Mouse (Mus musculus) right cerebral cortex, postnatal 25 days (tissue): ENCODE results near the gene Ptgis.

ENCODE experiments used
- DNase-seq: peaks from one replicate; pipeline ENCODE4 v3.0.0; 2022

The Ptgis gene

GRCm38 (mm10) chr2:167240008-167240964 lies at the start of gene Ptgis:
Ptgis (minus strand) TSS chr2:167240604.
- no peak for DNase-seq

GRCm38 (mm10) chr2:167281461-167281860 lies 41.1 kb upstream of the Ptgis start:
- DNase-seq = peak; percentile 1

- DNase-seq = no peak
Observed at GRCm38 (mm10) chr2:167280986-167281310, 40.5 kb upstream of the Ptgis start.

GRCm38 (mm10) chr2:167280090-167280985 lies 39.9 kb upstream of the Ptgis start:
- DNase-seq = peak; percentile 79

DNA sequence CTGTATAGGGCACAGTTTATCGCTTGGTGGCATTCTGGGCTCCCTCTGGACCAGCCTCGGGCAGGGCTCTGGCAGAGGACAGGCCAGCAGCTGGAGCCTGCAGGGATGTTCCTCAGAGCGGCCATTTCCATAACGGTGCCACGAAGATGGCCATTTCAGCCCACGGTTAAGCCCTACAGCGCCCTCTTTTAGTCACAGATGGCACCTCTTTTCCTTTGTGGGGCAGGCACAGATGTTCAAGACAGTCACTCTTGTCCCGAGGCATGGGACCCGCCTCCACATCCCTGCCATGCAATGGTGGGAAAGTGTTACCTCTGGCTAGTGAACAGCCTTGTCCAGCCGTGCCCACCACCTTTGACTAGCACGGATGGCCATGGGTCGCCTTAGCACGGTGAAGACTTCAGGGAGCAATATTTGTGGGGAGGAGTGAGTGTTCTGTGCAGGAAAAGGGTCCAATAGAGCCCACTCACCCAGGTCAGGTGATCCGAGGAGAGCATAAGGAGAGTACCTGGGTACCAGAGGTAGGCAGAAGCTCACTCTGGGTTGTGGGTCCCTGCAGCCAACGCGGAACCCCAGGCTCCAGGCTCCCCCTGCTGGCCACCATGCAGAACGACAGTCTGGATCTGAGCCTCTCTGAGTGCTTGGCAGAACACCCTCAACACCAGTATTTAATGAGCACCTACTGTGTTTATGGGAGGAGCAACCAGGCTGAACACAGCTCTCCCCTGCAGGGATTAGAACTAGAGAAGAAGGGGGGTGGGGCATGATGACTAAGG lies 38.5 kb upstream of the Ptgis start:
- peak; percentile 48 for DNase-seq

DNA sequence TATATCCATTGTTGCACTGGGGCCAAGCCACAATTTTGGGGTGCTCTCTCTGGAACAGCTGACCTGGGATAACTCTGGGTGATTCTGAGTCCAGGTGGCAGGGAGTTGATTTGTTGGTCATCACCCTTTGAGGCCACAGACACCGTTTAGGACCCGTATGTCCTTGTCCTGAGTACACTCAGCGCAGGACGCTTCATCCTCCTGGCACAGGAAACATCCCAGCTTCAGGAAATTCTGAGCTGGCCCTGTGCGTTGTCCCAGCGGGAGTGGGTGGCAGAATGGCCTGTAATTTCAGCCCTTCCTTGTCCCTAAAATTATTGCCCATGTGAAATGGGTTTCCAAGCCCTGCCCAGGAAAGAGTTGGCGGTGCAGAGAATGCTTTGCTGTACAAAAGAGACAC lies 37.6 kb upstream of the Ptgis start:
- DNase-seq = peak; percentile 2

DNA sequence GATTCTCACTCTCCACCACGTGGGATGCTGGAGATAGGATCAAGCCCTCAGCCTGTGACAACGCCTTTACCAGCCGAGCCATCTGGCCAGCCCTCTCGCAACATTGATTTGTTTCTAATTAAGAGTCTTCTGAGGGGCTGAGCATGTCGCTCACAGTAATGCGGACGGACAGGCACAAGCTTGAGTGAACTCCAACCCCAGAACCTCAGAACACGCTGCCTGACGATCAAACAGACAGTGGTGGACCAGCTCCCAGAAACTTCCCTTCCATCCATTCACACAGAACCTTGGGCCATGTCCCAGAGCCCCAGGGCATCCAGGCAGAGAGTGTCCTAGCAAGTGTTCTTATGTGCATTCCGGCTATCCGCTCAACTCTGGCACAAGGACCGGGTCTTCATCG lies 36.6 kb upstream of the Ptgis start:
- DNase-seq = peak; percentile 1

DNA sequence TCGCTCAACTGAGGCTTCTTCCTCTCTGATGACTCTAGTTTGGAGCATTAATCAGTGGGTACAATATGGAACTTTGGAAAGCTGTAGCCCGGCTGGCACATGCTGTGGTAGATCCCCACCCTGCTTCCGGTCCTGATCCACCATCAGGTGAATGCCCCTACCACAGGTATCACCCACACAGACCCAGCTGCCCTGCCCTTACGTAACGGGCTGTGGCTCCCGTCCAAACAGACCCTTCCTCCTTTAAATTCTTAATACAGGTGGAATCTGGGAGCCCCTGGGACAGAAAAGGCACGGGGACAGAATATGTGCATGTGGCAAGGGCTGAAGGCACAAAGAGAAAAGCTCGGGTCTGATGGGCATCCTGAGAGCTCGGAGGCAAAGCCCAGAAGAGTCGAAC lies 35.5 kb upstream of the Ptgis start:
- peak; percentile 2 for DNase-seq

DNA sequence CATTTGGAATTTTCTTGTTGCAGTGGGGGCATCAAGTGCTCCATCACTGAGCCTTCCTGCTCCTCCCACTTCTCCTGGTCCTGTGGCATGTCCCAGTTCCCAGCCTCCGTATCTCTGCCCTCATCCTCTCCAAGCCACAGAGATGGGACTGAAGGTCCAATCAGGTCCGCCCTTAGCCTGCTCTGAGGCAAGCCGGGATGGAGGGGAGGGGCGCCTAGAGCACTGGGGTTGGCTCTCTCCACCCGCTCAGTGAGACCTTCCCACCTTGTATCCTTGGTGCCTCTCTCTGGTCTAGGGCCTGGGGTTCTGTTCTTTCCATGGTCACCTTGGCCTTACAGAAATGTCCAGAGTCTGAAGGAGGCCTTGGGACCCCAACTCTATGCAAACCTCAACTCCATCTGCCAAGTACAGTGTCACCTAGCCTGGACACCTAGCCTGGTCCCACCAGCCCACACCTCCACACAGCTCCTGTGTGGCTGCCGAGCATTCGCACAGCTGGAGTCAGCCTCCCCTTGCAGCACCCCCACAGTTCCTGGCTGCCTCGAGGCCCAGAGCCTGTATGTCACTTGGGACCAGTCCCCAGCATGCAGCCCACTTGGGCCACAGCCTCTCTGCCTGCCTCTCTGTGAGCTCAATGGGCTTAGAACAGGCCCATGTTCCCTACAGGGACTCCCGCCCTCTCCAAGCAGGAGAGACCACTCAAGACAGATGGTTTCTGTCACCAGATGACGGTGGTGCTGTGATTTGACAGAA lies 34.5 kb upstream of the Ptgis start:
- peak; percentile 2 for DNase-seq

- no peak for DNase-seq
Observed at GRCm38 (mm10) chr2:167273206-167273740, 32.9 kb upstream of the Ptgis start.

GRCm38 (mm10) chr2:167272706-167273105 lies 32.3 kb upstream of the Ptgis start:
- DNase-seq = no peak

DNA sequence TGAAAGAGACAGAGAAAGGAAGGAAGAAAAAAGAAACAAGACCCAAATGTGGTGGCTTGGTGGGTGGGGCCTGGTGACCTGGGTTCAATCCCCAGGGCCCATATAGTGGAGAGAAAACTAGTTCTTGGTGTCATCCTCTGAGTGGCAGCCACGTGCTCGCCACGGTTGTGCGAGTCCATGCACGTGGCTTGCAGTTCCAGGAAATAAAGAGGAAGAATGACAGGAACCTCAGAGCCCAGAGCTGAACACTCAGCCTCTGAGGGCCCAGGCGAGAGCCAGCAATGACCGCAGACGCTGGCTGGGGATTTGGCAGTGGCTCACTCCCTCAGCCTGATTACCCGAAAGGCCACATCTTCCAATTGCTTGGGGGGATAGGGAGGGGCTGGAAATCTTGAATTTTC lies 30.7 kb upstream of the Ptgis start:
- no peak for DNase-seq

GRCm38 (mm10) chr2:167270496-167270895 lies 30.1 kb upstream of the Ptgis start:
- DNase-seq = no peak

GRCm38 (mm10) chr2:167268721-167269120 lies 28.3 kb upstream of the Ptgis start:
- no peak for DNase-seq

DNA sequence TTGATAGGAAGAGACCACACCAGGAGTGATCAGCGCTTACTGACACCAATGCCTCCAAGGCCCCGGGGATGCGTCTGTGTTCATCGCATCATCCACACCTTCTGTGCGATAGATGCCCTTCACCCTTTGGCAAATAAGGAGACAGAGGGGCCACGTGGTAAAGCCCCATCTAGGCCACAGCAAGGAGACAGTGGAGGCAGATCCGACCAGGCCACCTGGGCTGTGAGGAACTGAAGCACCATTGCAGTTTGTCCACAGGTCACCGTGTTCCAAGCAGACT lies 27.9 kb upstream of the Ptgis start:
- DNase-seq = no peak

DNA sequence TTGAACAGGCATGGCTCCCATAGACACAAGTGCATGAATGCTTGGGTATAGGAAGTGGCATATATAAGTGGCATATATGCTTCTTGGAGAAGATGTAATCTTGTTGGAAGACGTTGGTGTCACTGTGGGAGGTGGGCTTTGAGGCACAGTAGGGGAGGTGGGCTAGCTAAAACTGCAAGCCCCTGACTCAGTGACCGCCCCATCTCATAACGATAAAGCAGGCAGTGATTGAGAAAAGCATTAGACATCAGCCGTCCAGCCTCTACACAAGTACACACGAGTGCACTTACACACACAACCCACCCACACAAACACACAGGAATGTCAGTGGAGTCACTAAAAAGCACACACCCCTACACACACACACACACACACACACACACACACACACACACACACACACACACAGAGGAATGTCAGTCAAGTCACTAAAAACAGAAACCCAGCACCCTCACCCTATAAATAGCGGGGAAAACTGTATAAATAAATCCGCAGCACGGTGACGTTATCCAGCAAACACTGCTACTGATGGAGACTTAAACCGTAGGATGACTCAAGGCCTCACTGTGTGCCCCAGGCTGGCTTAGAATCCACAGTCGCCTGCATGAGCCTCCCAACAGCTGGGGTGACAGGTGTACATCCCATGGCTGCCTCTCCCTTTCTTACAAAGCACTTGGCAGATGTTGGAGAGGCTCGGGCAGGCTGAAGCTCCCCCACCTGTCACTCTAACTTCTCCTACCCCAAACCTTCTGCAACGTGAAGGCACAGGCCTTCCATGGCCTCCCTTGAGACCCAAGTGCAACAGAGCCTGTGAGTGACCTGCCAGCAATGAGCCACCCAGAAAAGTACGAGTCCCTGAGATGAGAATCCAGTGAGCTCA lies 27.4 kb upstream of the Ptgis start:
- DNase-seq = no peak

- no peak for DNase-seq
Observed at GRCm38 (mm10) chr2:167266231-167266630, 25.8 kb upstream of the Ptgis start.

DNA sequence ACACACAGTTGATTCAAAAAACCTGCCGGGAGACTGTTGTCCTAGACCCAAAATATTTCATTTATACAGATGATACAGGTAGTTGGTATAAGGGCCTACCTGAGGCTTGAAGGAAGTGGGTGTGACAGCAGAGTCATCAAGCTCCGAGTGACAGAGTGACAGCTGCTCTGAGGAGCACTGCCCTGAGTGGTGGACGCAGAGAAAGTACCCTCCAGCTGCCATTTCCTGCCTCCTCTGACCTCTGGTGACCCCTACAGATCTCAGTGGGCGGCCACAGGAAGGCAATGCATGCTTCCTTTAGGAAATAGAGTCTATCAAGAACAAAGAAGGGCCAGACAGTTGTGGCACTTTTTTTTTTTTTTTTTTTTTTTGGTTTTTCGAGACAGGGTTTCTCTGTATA lies 25.4 kb upstream of the Ptgis start:
- no peak for DNase-seq

DNA sequence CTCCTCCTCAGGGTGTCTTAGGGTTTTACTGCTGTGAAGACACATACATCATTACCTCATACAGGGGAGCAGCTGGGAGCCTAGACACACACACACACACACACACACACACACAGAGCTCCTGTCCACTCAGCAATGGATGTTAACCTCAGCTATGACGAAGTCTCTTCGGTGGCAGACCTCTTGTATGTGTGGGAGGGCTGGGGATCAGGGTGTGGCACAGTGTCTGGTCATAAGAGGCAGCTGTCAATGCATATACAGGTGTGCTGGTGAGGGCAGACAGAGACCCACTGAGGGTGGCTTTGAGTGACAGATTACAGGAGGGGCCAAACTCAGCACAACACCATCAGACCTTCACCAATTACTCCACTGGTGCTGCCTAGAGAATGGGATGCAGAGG lies 24.6 kb upstream of the Ptgis start:
- no peak for DNase-seq

DNA sequence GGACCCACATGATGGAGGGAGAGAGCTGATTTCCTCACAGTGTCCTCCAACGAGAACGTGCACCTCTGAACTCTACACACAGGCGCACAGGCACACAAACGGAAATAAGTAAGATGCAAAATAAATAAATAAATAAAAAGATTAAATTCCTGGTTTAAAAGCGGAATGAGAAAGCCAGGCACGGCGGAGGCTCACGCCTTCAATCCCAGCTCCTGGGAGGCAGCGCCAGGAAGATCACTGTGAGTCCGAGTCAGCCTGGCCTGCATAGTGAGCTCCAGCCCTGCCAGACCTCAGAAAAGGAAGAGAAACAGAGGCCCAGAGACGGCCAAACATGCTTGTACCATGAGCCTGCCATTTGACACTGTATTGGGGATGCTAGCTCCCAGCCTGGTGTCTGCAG lies 23.5 kb upstream of the Ptgis start:
- DNase-seq = no peak
